Mouse (Mus musculus): ENCODE measurements around the gene Lgals12.

DNA sequence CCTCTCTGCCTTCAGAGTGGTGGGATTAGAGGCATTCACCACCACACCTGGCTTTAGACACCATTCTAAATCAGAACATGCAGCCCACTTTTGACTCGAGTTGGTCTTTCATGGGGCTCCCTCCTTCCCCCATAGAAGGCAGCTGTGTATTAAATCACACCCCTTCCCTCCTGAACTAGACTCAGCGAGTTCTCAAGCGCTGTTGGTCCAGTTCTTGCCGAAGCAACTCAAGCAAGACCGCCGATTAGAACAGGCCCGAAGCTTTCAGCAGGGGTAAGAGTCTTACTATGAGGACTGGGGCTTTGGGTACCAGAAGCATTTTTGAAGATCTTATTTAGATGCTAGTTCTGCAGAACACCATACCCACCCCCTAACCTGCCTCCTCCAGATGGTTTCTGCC is 6.2 kb upstream of the Lgals12 start:
- no peak for TF ChIP-seq HCFC1 (IDR thresholded peaks at IDR 0.05; ENCODE audit: borderline replicate concordance, insufficient read depth, low read length)
- TF ChIP-seq ZNF384 (IDR thresholded peaks at IDR 0.05; ENCODE audit: low read depth, low read length), result no peak
- no peak for TF ChIP-seq ZC3H11A (IDR thresholded peaks at IDR 0.05; ENCODE audit: borderline replicate concordance, low read depth, low read length)
